Mouse (Mus musculus) neural tube, embryonic 11.5 days (tissue): Measurements from ENCODE around the gene Ube2v1. TPM values are rescaled to one million over a fixed set of nuclear protein-coding genes. Genes with fewer than 3 reads are reported as not detected.

Source experiments
- ATAC-seq: fragments of 200-750 bp; cut with Nextera tagmentation; 2 replicates; pipeline ENCODE4 v1.8.0; 2017; ENCODE audit warnings: moderate number of reproducible peaks, mild to moderate bottlenecking, moderate TSS enrichment, moderate library complexity; ENCODE audit not compliant: insufficient read depth, low FRiP score, low TSS enrichment
- DNase-seq: peaks from one replicate; pipeline ENCODE4 v3.0.0-alpha.2; 2015; ENCODE audit warnings: low spot score
- H3K27ac ChIP-seq: fragments of 300-500 bp; sonication (generic); 2 replicates; pipeline ENCODE4 v1.5.1; 2014; ENCODE audit warnings: low read depth, mild to moderate bottlenecking, low read length
- H3K27me3 ChIP-seq: fragments of 300-500 bp; sonication (generic); 2 replicates; pipeline ENCODE4 v1.6.1; 2014; ENCODE audit warnings: mild to moderate bottlenecking, low read length, mixed read lengths; ENCODE audit not compliant: control insufficient read depth, insufficient read depth
- H3K36me3 ChIP-seq: fragments of 300-500 bp; sonication (generic); 2 replicates; pipeline ENCODE4 v1.6.1; 2014; ENCODE audit warnings: mild to moderate bottlenecking, low read length, moderate library complexity, mixed read lengths; ENCODE audit not compliant: control insufficient read depth, insufficient read depth
- H3K4me1 ChIP-seq: fragments of 300-500 bp; sonication (generic); 2 replicates; pipeline ENCODE4 v1.6.1; 2014; ENCODE audit warnings: low read length, mixed read lengths; ENCODE audit not compliant: control insufficient read depth, insufficient read depth
- H3K4me2 ChIP-seq: fragments of 300-500 bp; sonication (generic); 2 replicates; pipeline ENCODE4 v1.6.1; 2014; ENCODE audit warnings: low read depth, mild to moderate bottlenecking, moderate library complexity
- H3K4me3 ChIP-seq: fragments of 300-500 bp; sonication (generic); 2 replicates; pipeline ENCODE4 v1.5.1; 2014; ENCODE audit warnings: low read depth, low read length
- H3K9ac ChIP-seq: fragments of 300-500 bp; sonication (generic); 2 replicates; pipeline ENCODE4 v1.6.1; 2014; ENCODE audit warnings: mild to moderate bottlenecking, low read length
- H3K9me3 ChIP-seq: fragments of 300-500 bp; sonication (generic); 2 replicates; pipeline ENCODE4 v1.6.1; 2016; ENCODE audit warnings: low read length; ENCODE audit not compliant: control insufficient read depth
- WGBS: fragments of 180-500 bp; shearing (Covaris S2); extraction: QIAGEN DNeasy Blood & Tissue Kit; methylation state at CpG from one replicate; pipeline ENCODE4 v1.1.7; 2014; 5-methylcytosine and 5-hydroxymethylcytosine counted together
- polyA plus RNA-seq: library from polyadenylated mRNA; unstranded; fragments of >200 nt; fragmentation: Nextera tagmentation; extraction: Ambion mirVana; gene quantifications from 2 replicates; pipeline ENCODE4 v1.2.1, GENCODE M21; 2014

Ube2v1 gene
- polyA plus RNA-seq, 1 experiment from 2014 or later = 297 TPM

- no peak overlapping the region for H3K4me2 ChIP-seq
- DNase-seq = no peak
- no peak overlapping the region for H3K9ac ChIP-seq
- no peaks in the 10 kb centered on the region for H3K9me3 ChIP-seq
- no peak overlapping the region for H3K4me3 ChIP-seq
- no peak overlapping the region for H3K27ac ChIP-seq
- no peak for ATAC-seq
- no peaks in the 10 kb centered on the region for H3K36me3 ChIP-seq
- WGBS = 81% methylated on average over 11 of the region's 11 CpGs
- peaks cover 14% of the 10 kb centered on the region; the same call in 1 of the 2 replicates for H3K4me1 ChIP-seq
- H3K27me3 ChIP-seq = no peaks in the 10 kb centered on the region
These were observed 26.8 kb upstream of the Ube2v1 start for GRCm38 (mm10) chr2:167658712-167659111.

GRCm38 (mm10) chr2:167657973-167658372 lies 26.1 kb upstream of the Ube2v1 start:
- no peak overlapping the region for H3K4me2 ChIP-seq
- DNase-seq (no peak), ATAC-seq (no peak)
- H3K27me3 ChIP-seq = no peaks in the 10 kb centered on the region
- H3K27ac ChIP-seq = no peak overlapping the region
- H3K4me1 ChIP-seq = peaks cover 14% of the 10 kb centered on the region; the same call in 1 of the 2 replicates
- H3K9ac ChIP-seq = no peak overlapping the region
- no peaks in the 10 kb centered on the region for H3K36me3 ChIP-seq
- no peaks in the 10 kb centered on the region for H3K9me3 ChIP-seq
- 94% methylated on average over 4 of the region's 4 CpGs for WGBS
- H3K4me3 ChIP-seq = no peak overlapping the region

DNA sequence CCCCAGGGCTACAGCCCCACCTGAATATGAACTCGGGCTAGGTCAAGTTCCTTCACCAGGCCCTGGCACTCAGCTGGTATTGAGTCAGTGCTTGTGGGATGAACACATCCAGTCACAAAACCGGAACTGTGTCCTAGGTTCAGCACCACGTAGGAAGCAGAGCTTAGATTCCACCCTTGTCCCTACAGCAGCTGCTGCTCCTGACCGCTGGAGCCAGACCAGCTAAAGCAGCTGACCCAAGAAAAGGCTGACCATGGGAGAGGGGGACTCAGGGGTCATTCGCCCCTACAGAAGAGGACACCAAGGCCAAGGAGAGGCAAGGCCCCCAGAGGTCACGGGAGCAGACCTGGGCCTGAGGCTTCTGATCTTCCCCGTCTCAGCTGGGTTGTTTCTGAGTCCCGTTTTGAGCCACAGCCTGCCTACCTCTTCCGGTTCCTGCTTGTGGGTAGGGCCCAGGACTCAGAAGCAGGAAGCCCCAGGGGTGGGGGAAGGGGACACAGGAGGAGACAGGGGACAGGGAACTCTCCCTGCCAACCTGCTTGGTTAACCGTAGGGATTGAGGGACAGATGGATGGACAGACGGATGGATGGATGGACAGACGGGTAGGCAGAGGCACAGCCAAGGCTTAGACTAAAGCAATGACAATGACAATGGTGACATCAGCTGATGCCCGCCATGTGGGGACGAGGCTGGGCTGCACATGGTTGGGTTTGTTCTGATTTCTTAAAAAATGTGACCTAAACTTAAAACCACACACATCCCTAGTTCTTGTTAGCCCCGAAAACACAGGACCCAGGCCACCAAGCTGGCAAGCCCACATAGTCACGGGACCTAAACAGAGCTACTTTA lies 25.0 kb upstream of the Ube2v1 start:
- WGBS = 86% methylated on average over 16 of the region's 16 CpGs
- no peak overlapping the region for H3K27ac ChIP-seq
- H3K4me1 ChIP-seq = peaks cover 14% of the 10 kb centered on the region; the same call in 1 of the 2 replicates
- H3K9ac ChIP-seq = no peak overlapping the region
- DNase-seq (no peak), ATAC-seq (no peak)
- H3K4me2 ChIP-seq = no peak overlapping the region
- H3K4me3 ChIP-seq = no peak overlapping the region
- H3K9me3 ChIP-seq = no peaks in the 10 kb centered on the region
- no peaks in the 10 kb centered on the region for H3K27me3 ChIP-seq
- H3K36me3 ChIP-seq = no peaks in the 10 kb centered on the region

- 84% methylated on average over 10 of the region's 10 CpGs for WGBS
- no peak overlapping the region for H3K9ac ChIP-seq
- DNase-seq = no peak
- no peak for ATAC-seq
- H3K4me3 ChIP-seq = no peak overlapping the region
- no peaks in the 10 kb centered on the region for H3K36me3 ChIP-seq
- H3K4me2 ChIP-seq = no peak overlapping the region
- H3K27me3 ChIP-seq = no peaks in the 10 kb centered on the region
- no peak overlapping the region for H3K27ac ChIP-seq
- H3K4me1 ChIP-seq = peaks cover 7% of the 10 kb centered on the region; the same call in 1 of the 2 replicates
- H3K9me3 ChIP-seq = no peaks in the 10 kb centered on the region
These were observed 23.2 kb upstream of the Ube2v1 start for GRCm38 (mm10) chr2:167654911-167655600.

GRCm38 (mm10) chr2:167652694-167653093 lies 20.8 kb upstream of the Ube2v1 start:
- H3K4me2 ChIP-seq = no peak overlapping the region
- H3K27me3 ChIP-seq = no peaks in the 10 kb centered on the region
- ATAC-seq (no peak), DNase-seq (no peak)
- no peak overlapping the region for H3K9ac ChIP-seq
- no peaks in the 10 kb centered on the region for H3K36me3 ChIP-seq
- WGBS = 91% methylated on average over 7 of the region's 7 CpGs
- no peaks in the 10 kb centered on the region for H3K4me1 ChIP-seq
- no peak overlapping the region for H3K27ac ChIP-seq
- H3K9me3 ChIP-seq = no peaks in the 10 kb centered on the region
- H3K4me3 ChIP-seq = no peak overlapping the region

GRCm38 (mm10) chr2:167651622-167652021 lies 19.7 kb upstream of the Ube2v1 start:
- Histone ChIP-seq H3K9ac (no peak overlapping the region), H3K4me3 (no peak overlapping the region), H3K36me3 (no peaks in the 10 kb centered on the region), H3K27ac (no peak overlapping the region), H3K4me2 (no peak overlapping the region), H3K4me1 (no peaks in the 10 kb centered on the region), H3K9me3 (no peaks in the 10 kb centered on the region), H3K27me3 (no peaks in the 10 kb centered on the region)
- no peak for DNase-seq
- no peak for ATAC-seq
- 87% methylated on average over 9 of the region's 9 CpGs for WGBS

DNA sequence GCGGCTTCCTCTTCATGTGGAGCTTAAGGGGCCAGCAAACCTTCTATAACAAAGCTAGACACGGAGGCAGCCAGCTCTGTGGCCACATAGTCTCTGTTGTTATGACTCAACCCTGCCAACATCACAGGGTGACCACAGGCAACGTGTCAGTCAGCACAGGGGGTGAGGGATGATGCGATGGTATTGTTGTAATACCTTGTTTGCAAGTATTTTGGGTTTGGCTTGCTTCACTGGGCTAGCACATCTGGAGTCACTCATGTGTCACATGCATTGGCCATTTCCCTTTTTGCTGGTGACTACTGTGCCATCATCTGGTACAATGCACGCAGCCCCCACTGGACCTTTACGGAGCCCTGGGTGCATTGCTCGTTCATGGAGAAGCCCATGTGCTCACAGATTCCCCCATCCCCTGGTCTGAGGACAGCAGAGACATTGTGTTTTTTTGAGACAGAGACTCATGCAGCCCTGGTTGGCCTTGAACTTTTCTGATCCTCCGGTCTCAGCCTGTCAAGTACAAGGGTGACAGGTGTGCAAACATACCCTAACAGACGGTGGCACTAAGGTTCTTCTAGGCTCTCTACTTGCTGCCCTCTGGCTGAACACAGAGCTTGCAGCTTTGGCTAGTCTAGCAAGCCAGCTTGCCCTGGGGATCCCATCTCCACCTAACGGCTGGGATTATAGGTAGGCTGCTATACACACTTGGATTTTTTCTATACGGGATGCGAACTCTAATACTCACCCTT lies 17.6 kb upstream of the Ube2v1 start:
- no peak for ATAC-seq
- H3K36me3 ChIP-seq = 0 out of 2 replicates have a peak, but pooled peaks cover 2% of the 10 kb centered on the region

DNA sequence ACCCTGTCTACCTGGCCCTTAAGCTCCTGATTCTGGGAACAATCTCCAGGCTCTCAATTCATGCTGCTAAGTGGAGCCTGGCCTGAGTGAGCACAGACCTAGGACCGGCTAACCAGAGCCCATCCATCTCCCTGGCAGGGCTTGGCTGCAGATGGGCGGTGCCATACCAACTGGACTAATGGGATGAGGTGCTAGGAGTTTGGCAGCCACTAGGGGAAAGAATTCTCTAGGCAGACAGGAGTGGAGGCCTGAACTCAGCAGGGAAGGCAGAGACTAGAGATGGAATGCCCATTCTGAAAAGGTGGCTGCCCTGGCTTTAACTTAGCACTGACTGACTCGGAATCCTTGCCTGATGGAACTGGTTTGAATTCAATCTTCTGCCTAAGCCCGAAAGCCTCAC lies 14.5 kb upstream of the Ube2v1 start:
- Histone ChIP-seq H3K4me1 (no peaks in the 10 kb centered on the region), H3K9ac (no peak overlapping the region), H3K36me3 (0 out of 2 replicates have a peak, but pooled peaks cover 2% of the 10 kb centered on the region), H3K9me3 (no peaks in the 10 kb centered on the region), H3K4me2 (no peak overlapping the region), H3K4me3 (no peak overlapping the region), H3K27ac (no peak overlapping the region), H3K27me3 (no peaks in the 10 kb centered on the region)
- no peak for ATAC-seq
- no peak for DNase-seq
- WGBS = 72% methylated on average over 4 of the region's 4 CpGs

More for the DNA sequence above, 17.6 kb upstream of the Ube2v1 start:
- H3K27me3 ChIP-seq = no peaks in the 10 kb centered on the region
- H3K9me3 ChIP-seq = no peaks in the 10 kb centered on the region
- no peaks in the 10 kb centered on the region for H3K4me1 ChIP-seq
- WGBS = 88% methylated on average over 12 of the region's 12 CpGs
- DNase-seq = no peak
- no peak overlapping the region for H3K9ac ChIP-seq
- H3K4me3 ChIP-seq = no peak overlapping the region
- H3K27ac ChIP-seq = no peak overlapping the region
- H3K4me2 ChIP-seq = no peak overlapping the region
